Mouse (Mus musculus) bone marrow macrophage, adult 2 months (primary cell): ENCODE data around the gene Rtkn2. TPM values are rescaled to one million over a fixed set of nuclear protein-coding genes. Genes with fewer than 3 reads are reported as not detected.

Source experiments
- H3K27ac ChIP-seq: 2 replicates; pipeline ENCODE4 v1.5.1; 2012; ENCODE audit warnings: low read depth, low read length; ENCODE audit not compliant: insufficient read depth
- H3K4me1 ChIP-seq: 2 replicates; pipeline ENCODE4 v1.6.1; 2012; ENCODE audit warnings: low read length; ENCODE audit not compliant: control insufficient read depth, insufficient read depth
- H3K4me3 ChIP-seq: 2 replicates; pipeline ENCODE4 v1.5.1; 2012; ENCODE audit warnings: mild to moderate bottlenecking, low read length, moderate library complexity; ENCODE audit not compliant: insufficient read depth
- CTCF ChIP-seq: IDR thresholded peaks from 2 replicates; pipeline ENCODE4 v1.5.1; 2012; ENCODE audit warnings: low read depth, mild to moderate bottlenecking, low read length, moderate library complexity
- POLR2A ChIP-seq: IDR thresholded peaks from 2 replicates; pipeline ENCODE4 v1.6.1; 2012; ENCODE audit warnings: mild to moderate bottlenecking, low read depth, low read length, borderline replicate concordance
- polyA plus RNA-seq: library from polyadenylated mRNA; stranded (reverse); fragments of >200 nt; gene quantifications from 2 replicates; pipeline ENCODE4 v1.2.4, GENCODE M21; 2012; ENCODE audit not compliant: missing spikeins, insufficient read depth, insufficient read length

Rtkn2 gene
- 1.3 and 1.7 TPM in 2 replicates for polyA plus RNA-seq

GRCm38 (mm10) chr10:67979401-67980157 lies at the start of gene Rtkn2:
TSS of gene Rtkn2 (plus strand) at chr10:67979570.
- H3K27ac ChIP-seq, result no peak within 1 kb of the TSS
- H3K4me3 ChIP-seq, result peak within 1 kb of the TSS; percentile 81
- TF ChIP-seq POLR2A, result no peak
- no peak for TF ChIP-seq CTCF
- peaks cover 3% of the 10 kb centered on the region; the same call in 1 of the 2 replicates for H3K4me1 ChIP-seq

- H3K4me3 ChIP-seq, result no peak overlapping the region
- TF ChIP-seq POLR2A, result no peak
- no peak for TF ChIP-seq CTCF
- H3K27ac ChIP-seq, result no peak overlapping the region
- H3K4me1 ChIP-seq, result peaks cover 8% of the 10 kb centered on the region
Observed at GRCm38 (mm10) chr10:67931328-67931727, 48.0 kb upstream of the Rtkn2 start.

- no peak for TF ChIP-seq CTCF
- no peak for TF ChIP-seq POLR2A
- no peak overlapping the region for H3K27ac ChIP-seq
- peaks cover 8% of the 10 kb centered on the region for H3K4me1 ChIP-seq
- H3K4me3 ChIP-seq, result no peak overlapping the region
Observed at GRCm38 (mm10) chr10:67932780-67933179, 46.6 kb upstream of the Rtkn2 start.

- H3K4me1 ChIP-seq, result peaks cover 5% of the 10 kb centered on the region; the same call in 1 of the 2 replicates
- H3K27ac ChIP-seq, result no peak overlapping the region
- TF ChIP-seq CTCF (no peak), POLR2A (no peak)
- no peak overlapping the region for H3K4me3 ChIP-seq
Observed at GRCm38 (mm10) chr10:67936944-67937343, 42.4 kb upstream of the Rtkn2 start.

GRCm38 (mm10) chr10:67937775-67938174 lies 41.6 kb upstream of the Rtkn2 start:
- Histone ChIP-seq H3K4me1 (peaks cover 5% of the 10 kb centered on the region; the same call in 1 of the 2 replicates), H3K4me3 (no peak overlapping the region), H3K27ac (no peak overlapping the region)
- no peak for TF ChIP-seq CTCF
- TF ChIP-seq POLR2A, result no peak

- Histone ChIP-seq H3K4me1 (peaks cover 4% of the 10 kb centered on the region; the same call in 1 of the 2 replicates), H3K27ac (no peak overlapping the region), H3K4me3 (no peak overlapping the region)
- TF ChIP-seq CTCF (no peak), POLR2A (no peak)
Observed at GRCm38 (mm10) chr10:67939546-67939945, 39.8 kb upstream of the Rtkn2 start.

GRCm38 (mm10) chr10:67943513-67943912 lies 35.9 kb upstream of the Rtkn2 start:
- H3K4me1 ChIP-seq, result no peaks in the 10 kb centered on the region
- no peak overlapping the region for H3K4me3 ChIP-seq
- H3K27ac ChIP-seq, result no peak overlapping the region
- no peak for TF ChIP-seq POLR2A
- TF ChIP-seq CTCF, result no peak

GRCm38 (mm10) chr10:67950059-67950748 lies 29.2 kb upstream of the Rtkn2 start:
- no peak overlapping the region for H3K4me3 ChIP-seq
- TF ChIP-seq CTCF (no peak), POLR2A (no peak)
- no peaks in the 10 kb centered on the region for H3K4me1 ChIP-seq
- no peak overlapping the region for H3K27ac ChIP-seq

GRCm38 (mm10) chr10:67951690-67952089 lies 27.7 kb upstream of the Rtkn2 start:
- no peak overlapping the region for H3K4me3 ChIP-seq
- no peak overlapping the region for H3K27ac ChIP-seq
- TF ChIP-seq POLR2A, result no peak
- TF ChIP-seq CTCF, result no peak

GRCm38 (mm10) chr10:67955982-67956381 lies 23.4 kb upstream of the Rtkn2 start:
- Histone ChIP-seq H3K4me1 (peaks cover 12% of the 10 kb centered on the region), H3K27ac (no peak overlapping the region), H3K4me3 (no peak overlapping the region)
- TF ChIP-seq POLR2A (no peak), CTCF (no peak)

More at GRCm38 (mm10) chr10:67951690-67952089, 27.7 kb upstream of the Rtkn2 start:
- no peaks in the 10 kb centered on the region for H3K4me1 ChIP-seq
